Mouse (Mus musculus): ENCODE data around the gene Mapk9.

Mapk9 gene

GRCm38 (mm10) chr11:49841886-49842285 is 4.7 kb upstream of the Mapk9 start:
- no peak for DNase-seq (ENCODE audit: low spot score)

- DNase-seq (ENCODE audit: low spot score) = no peak
Measured at GRCm38 (mm10) chr11:49842718-49843117, 3.8 kb upstream of the Mapk9 start.

GRCm38 (mm10) chr11:49844311-49844710 is 2.2 kb upstream of the Mapk9 start:
- DNase-seq (ENCODE audit: low spot score) = no peak

- peak; percentile 53 for DNase-seq (ENCODE audit: low spot score)
Measured at GRCm38 (mm10) chr11:49844969-49845368, 1.6 kb upstream of the Mapk9 start.

- DNase-seq (ENCODE audit: low spot score) = no peak
Measured at GRCm38 (mm10) chr11:49845958-49846357, 593 bp upstream of the Mapk9 start.

- DNase-seq (ENCODE audit: low spot score) = no peak
Measured at GRCm38 (mm10) chr11:49847071-49847810, 690 bp downstream of the Mapk9 start.

- no peak for DNase-seq (ENCODE audit: low spot score)
Measured at GRCm38 (mm10) chr11:49847811-49848078, 1.2 kb downstream of the Mapk9 start.

- no peak for DNase-seq (ENCODE audit: low spot score)
Measured at GRCm38 (mm10) chr11:49848080-49848815, 1.7 kb downstream of the Mapk9 start.

GRCm38 (mm10) chr11:49850331-49850730 is 3.8 kb downstream of the Mapk9 start:
- DNase-seq (ENCODE audit: low spot score) = no peak

- DNase-seq (ENCODE audit: low spot score) = no peak
Measured at GRCm38 (mm10) chr11:49855144-49855543, 8.6 kb downstream of the Mapk9 start.

GRCm38 (mm10) chr11:49861139-49861538 is 14.6 kb downstream of the Mapk9 start:
- no peak for DNase-seq (ENCODE audit: low spot score)

- no peak for DNase-seq (ENCODE audit: low spot score)
Measured at GRCm38 (mm10) chr11:49863926-49864325, 17.4 kb downstream of the Mapk9 start.

- DNase-seq (ENCODE audit: low spot score) = no peak
Measured at GRCm38 (mm10) chr11:49867320-49867719, 20.8 kb downstream of the Mapk9 start.

- DNase-seq (ENCODE audit: low spot score) = no peak
Measured at GRCm38 (mm10) chr11:49869762-49870161, 23.2 kb downstream of the Mapk9 start.

GRCm38 (mm10) chr11:49871914-49872313 is 25.4 kb downstream of the Mapk9 start:
- DNase-seq (ENCODE audit: low spot score) = no peak

- DNase-seq (ENCODE audit: low spot score) = no peak
Measured at GRCm38 (mm10) chr11:49872779-49873178, 26.2 kb downstream of the Mapk9 start.

- DNase-seq (ENCODE audit: low spot score) = peak; percentile 14
Measured at GRCm38 (mm10) chr11:49876948-49877817, 30.6 kb downstream of the Mapk9 start.

GRCm38 (mm10) chr11:49879950-49880642 is 33.5 kb downstream of the Mapk9 start:
- DNase-seq (ENCODE audit: low spot score) = no peak

- no peak for DNase-seq (ENCODE audit: low spot score)
Measured at GRCm38 (mm10) chr11:49883394-49883793, 36.8 kb downstream of the Mapk9 start.

GRCm38 (mm10) chr11:49888469-49888868 is 41.9 kb downstream of the Mapk9 start:
- DNase-seq (ENCODE audit: low spot score) = no peak

GRCm38 (mm10) chr11:49891993-49892392 is 45.4 kb downstream of the Mapk9 start:
- DNase-seq (ENCODE audit: low spot score) = no peak

- DNase-seq (ENCODE audit: low spot score) = no peak
Measured at GRCm38 (mm10) chr11:49893806-49894205, 47.3 kb downstream of the Mapk9 start.

Data from left cerebral cortex, adult 11 months (tissue).